Mouse (Mus musculus): ENCODE measurements at regions not wholly inside any gene's neighbourhood (a gene's known extent, or its start where the extent isn't known, plus 50 kb on each side); places are given as distances from the start of the nearest gene placed in this dataset.

DNA sequence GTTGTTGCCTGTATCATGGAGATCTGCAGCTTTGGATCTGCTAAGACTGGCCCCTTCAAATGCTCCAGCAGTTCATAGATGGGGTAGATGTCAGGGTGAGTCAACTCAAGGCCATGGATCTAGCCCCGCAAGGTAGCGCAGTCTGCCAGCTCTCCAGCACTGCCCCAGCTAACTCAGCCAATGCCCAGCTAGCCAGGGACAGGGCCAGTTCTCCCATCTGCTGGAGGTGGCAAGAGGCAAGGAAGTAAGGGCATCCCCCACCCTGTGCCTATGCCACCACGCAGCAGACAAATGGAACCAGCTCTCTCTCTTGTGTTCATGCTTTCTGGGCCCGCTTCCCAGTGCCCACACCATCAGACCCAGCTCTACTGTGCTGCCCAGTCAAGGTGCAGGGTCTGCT is 102.5 kb downstream of the Foxb1 start:
- no peak for DNase-seq

DNA sequence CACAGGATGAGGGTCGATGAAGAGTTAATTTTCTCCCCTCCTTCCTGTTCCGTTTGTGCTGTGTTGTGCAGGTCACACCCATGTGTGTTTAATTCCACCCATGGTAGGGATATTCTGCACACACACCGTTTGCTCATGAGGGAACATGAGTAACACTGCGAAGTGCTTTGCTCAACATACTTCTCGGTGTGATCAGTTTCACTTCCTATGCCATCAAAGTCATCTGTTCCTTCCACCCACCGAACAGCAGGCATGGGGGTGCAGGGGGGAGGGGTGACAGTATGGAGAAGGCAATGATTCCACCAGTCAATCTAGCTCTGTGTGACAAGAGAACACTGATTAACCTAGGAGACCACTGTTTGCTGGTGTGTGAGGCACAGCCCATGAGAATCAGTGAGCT is 104.7 kb downstream of the Foxb1 start:
- DNase-seq = no peak

DNA sequence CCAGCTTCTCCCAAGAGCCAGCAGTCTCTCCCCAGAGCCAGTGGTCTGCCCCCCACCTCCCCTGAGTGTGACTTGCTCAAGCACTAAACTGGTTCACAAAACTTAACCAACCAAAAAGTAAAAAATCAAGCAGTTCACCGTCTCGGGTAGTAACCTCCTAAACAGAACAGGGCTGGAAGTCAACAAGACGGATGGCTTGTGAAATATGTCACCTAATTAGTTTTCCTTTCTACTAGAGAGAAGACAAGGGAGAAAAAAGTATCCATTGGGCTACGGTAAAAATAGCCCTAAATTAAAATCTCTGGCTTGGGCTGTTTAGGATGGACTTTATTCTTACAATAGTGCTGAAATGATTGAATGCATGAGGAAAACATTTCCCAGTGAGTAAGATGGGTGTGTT is 108.6 kb downstream of the Foxb1 start:
- DNase-seq = no peak

DNA sequence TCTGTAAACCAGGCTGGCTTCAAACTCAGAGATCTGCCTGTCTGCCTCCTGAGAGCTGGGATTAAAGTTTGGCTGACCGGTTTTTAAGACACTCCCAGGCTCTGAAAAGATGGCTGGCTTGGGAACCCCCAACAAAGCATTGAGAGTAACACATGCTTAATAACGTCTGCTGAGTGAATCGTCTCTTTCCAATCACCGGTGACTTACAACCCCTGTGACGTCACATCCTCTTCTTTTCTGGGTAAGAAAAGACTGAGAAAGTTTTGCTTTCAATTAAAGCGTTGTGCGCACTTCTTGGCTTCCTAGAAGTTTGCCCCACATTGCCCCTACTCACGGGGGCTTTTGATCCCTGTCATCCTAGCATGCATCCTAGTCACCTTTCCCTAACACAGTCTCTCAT is 109.1 kb downstream of the Foxb1 start:
- peak; percentile 13 for DNase-seq

DNA sequence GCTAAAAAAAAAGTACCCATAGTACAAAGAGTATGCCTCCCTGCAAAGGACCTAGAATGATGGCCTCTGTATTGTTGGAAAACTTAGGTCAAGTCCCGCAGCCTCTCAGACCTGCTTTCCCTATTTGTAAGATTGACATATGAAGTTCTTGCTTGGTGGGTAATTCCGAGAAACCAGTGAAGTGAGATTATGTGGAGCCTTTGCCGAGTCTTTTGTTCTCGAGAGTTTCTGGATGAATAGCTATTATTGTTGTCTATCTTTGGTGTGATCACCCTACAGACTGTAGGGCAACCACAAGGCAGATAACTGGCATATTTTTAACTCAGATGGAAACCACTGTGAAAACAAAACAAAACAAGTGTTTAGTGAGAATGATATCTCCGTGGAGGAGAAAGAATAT is 118.1 kb downstream of the Foxb1 start:
- DNase-seq = no peak

DNA sequence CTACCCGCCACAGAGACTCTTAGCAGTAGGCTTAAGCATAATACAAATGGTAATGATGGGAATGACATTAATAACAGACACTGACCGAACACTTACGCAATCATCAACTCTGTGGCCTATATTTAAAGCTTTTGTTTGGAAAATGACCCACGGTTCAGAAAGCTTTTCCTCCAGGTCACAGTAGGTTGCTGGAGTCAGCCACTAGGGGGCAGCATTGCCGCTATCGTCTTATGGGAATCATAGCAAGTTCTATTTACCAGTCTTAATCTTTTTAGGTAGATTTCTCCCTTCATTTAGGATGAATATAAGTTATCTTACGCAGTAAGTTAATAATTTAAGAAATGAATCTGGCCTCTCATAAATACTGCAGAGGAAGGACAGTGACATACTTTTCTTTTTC is 137.4 kb downstream of the Foxb1 start:
- peak; percentile 88 for DNase-seq

DNA sequence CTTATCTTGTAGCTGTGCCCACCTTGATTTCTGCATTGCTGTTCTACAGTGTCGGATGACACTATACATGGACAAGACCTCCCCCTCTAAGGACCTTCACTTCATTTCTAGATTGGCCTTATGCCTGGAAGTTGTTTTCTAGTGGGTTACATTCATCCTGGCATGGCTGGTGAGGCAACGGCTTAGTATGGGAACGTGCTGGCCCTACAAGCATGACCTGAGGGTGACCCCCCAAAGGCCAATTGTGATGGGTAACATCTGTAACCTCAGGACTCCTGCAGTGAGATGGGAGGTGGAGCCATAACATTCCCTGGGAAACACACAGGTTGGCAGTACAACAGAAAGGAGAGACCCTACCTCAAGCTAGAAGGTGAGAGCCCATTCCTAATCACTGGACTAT is 139.7 kb downstream of the Foxb1 start:
- peak; percentile 17 for DNase-seq

DNA sequence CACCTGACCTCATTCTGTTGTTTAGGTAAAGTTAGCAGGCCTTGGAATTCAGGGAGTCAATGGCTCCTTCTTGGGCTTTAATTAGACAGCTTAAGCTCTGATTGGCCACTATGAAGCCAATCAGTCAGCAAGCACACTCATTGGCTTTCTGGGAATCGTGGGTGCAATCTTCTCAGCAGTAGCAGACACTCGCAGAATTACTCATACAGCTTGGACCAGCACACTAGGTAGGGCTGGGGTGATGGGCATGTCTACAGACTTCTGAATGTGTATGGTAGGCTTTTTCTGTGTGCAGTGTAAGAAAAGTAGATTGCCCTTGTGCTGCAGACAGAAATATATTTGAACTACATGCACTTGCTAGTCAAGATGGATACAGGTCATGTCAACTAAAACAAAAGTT is 143.4 kb downstream of the Foxb1 start:
- no peak for DNase-seq

DNA sequence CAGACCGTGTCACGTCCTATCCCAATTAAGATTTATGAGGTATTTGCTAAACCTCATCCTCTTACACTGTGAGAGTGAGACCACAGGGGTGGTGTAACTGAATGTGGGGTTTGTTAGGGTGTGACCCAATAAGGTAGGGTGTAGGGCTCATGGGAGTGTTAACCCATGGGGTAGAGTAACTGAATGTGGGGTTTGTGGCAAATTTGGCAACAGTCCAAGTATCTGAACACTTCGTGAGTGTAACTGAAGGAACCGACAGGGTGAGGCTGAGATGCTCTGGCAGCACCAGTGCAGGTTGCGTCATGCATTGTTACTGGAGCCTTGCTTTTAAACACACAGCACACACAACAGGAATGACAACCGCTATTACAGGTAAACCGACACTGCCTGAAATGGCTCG is 144.1 kb downstream of the Anxa2 start:
- DNase-seq = no peak

DNA sequence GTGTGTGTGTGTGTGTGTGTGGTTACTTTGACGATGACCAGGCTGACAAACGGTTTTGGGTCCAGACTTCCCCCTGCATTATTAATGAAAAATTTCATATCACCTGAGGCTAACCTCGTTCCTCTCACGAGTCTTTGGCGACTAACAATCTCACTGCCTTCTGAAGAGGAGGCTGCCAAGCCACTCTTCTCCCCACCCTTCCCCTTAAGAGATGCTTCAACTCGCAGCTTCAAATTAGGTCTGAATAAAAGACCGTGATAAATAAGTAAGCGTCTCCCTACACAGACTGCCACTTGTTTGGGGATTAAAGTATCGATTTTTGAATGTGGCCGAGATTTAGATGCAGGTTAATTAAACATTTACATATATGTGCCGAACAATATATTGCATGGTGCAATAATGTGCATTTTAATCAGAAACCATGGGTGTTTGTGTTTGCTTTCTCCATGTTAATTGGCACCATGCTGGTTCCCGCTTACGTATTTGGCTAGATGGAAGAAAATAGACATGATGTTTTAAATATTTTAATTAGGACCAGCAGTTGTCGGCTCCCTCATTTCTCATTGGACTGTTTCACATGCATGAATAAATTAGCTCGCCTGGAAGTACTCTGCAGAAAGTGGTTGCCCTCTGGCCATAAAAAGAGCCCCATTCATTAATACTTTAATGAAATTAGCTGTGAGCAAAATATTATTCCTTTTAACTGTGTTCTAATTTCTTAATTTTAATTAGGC is 139.1 kb downstream of the Anxa2 start:
- no peak for DNase-seq

DNA sequence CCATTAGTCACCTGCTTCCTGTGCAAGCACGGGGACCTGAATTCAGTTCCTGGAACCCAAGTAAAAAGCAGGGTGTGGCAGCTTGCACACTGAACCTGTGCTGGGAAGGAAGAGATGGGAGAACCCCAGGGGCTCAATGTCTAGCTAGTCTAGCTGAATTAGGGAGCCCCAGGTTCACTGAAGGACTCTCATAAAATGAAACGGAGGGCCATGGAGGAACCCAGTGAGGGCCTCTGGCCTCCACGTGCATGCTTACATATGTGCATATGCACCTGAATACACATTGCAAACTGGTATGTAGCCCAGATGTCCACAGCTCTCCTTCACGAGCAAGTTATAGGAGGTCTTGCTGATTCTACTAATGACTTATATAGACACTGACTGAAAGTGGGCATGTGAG is 135.4 kb downstream of the Anxa2 start:
- DNase-seq = no peak

DNA sequence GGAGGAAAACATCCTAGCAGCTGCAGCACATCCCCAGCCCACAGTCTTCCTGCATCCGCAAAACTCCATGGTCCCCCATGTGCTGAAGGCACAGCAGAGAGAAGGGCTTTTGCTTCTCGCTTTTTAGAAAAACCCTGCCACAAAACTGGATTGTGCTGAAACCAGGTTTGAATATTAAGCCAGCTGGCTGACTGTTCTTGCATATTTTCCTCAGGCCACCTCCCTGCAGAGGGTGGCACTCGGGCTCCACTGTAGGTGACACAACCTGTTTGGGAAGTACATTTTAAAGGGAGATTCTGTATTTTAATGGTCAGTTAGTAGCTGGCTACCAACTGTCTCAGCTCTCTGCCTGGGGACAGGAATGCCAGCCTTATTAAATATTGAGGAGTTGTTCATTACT is 133.7 kb downstream of the Anxa2 start:
- DNase-seq = no peak

DNA sequence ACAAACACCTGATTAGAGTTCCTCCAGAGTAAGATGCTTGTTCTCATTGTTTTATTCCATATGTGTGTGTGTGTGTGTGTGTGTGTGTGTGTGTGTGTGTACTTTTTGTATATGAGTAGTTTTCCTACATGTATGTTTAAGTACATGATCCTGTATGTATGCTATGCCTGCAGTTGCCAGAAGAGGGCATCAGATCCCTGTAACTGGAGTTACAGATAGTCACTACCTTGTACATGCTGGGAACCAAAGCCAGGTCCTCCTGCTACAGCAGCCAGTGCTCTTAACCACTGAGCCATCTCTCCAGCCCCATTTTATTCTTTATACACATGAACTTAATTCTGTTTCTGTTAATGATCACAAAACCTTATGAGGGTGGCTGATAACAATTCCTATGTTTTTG is 127.8 kb downstream of the Anxa2 start:
- DNase-seq = no peak

DNA sequence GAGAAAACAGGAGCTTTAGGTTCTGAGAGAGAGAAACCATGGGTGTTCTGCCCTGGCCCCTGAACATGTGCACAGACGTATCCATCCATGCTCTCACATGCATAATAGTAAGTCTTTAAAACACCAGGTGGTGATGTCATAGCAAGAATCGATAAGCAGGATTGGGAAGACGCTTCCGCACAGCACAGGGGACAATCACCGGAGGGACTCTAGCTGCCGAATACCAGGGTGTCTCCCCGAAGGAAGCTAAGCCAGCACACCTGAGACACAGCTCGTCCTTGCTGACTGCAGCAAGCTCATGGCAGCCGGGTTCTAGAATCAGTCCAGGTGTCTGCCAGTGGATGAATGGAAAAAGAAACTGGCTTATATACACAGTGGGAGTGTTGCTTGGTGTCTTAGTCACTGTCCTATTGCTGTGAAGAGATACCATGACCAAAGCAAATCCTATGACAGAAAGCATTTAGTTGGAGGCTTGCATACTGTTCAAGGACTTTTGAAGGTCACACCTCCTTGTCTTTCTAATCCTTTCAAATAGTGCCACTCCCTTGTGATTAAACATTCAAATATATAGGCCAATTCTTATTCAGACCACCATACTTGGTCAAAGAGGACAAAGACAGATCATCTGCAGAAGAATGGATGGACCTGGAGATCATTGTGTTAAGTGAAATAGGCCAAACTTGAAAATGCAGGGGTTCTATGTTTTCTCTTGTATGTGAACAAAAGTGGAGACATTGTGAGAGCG is 124.4 kb downstream of the Anxa2 start:
- no peak for DNase-seq

DNA sequence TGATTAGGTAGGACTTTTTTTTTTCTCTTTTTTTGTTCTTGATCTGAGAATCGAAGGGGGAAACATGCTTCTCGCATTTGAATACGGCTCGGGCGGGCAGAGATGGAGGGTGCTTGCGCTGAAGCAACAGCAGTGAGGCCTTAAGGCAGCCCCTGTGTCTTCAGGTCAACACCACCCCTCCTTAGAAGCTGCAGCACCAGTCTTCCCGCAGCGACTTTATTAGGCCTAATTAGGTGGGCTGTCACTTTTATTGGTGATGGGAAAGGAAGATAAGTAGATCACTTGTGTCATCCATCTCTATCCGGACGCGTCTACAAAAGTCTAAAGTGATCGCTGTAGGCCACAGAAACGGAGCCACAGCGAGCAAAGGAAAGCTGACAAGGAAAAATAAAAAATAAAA is 122.0 kb downstream of the Anxa2 start:
- peak; percentile 11 for DNase-seq

DNA sequence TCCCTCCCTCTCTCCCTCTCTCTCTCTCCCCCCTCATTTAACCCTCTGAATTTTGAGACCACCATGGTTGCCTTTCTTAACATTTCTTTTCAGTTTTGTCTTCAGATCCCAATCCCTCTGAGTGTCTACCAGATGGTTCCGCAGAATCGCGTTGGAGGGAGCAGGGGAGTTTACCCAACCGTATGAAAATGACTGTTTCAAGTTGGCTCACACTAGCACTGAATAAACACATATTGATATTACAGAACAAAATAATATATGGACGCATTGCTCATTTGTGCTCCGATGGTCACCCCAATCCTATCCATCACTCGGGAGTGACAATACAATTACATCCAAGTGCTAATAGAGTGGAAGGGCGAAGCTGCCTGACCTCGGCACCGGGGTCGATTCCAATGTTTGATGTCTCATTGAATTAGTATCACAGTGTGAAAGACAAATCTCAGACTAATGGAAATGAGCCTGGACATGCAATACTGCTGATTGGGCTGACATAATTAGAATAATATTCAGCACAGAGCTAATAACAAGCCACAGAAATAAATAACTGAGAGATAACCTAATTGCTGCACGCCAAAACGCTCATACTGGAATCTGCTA is 115.3 kb downstream of the Anxa2 start:
- DNase-seq = peak; percentile 17

DNA sequence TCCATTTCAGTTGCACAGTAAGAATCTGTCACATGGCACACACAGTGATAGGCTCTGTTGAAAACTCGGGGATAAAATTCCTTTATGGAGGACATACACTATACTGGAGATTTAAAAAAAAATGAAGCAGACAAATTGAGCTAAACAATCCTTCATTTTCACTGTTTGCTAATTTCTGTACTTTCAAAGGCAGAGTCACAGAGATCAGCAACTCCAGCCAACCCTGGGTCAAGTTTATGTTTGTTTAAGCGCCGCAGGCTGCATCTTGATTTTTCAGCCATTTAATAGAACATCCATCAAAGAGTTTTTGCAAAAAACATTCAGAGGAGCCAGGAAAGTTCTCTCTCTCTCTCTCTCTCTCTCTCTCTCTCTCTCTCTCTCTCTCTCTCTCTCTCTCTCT is 114.8 kb downstream of the Anxa2 start:
- no peak for DNase-seq

DNA sequence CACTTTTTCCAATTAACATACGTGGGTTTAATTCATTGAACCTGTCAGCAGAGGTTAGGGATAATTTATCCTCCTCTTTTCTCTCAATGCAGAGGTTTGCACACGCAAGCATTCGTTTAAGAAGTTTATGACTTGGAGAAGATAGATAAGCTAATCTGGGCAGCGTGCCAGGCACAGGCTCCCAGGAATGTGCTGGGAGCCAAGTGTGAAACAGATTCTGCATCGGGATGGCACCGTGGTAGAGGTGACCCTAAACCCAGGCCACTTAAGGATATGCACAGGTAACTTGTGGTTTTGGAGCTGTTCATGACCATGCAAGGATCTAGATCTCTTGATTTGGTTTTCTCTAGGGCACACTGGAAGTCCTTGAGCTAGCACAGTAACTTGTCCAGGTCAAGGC is 113.6 kb downstream of the Anxa2 start:
- no peak for DNase-seq

DNA sequence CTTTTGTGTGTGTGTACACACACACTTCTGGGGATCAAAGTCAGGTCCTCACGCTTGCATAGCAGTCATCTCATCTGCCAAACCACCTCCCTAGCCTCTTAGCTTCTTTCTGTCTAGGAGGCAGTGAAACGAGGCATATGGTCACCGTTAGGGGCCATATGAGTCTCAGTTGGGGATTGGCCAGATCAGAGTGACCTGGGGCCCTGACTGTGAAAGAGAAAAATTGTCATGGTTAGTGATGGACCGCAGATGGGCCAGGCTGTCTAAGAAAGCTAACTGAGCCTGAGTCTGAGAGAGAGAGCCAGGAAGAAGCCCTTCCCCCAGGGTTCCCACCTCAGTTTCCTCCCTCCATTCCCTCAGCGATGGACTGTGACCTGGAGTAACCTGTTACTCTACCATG is 89.8 kb downstream of the Anxa2 start:
- no peak for DNase-seq
